Mouse (Mus musculus) lung, postnatal 0 days (tissue): ENCODE measurements at regions not wholly inside any gene's neighbourhood (a gene's known extent, or its start where the extent isn't known, plus 50 kb on each side); places are given as distances from the start of the nearest gene placed in this dataset.

Source experiments
- CTCF ChIP-seq: IDR thresholded peaks from 2 replicates; pipeline ENCODE4 v1.5.1; 2016; ENCODE audit warnings: antibody characterized with exemption, mild to moderate bottlenecking
- EP300 ChIP-seq: IDR thresholded peaks from 2 replicates; pipeline ENCODE4 v1.6.1; 2016; ENCODE audit warnings: antibody characterized with exemption, mild to moderate bottlenecking, control low read depth

DNA sequence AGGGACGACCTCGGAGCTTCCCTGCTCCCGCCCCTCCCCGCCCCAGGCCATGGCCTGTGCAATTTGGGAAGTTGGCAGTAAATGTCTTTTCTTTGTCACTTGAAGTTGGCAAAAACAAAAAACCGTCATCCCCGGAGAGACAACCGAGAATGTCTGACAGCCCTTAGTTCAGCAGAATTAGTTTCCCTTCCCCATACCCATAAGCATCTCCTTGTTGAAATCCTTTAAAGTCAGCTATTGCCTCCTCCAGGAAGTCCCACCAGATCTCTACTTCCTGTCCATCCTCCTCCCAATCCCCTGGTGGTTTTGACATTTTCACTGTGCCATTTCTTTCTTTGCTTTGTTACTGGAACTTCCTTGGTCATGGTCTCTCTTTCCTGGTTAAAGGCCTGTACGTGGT, 54.8 kb downstream of the Foxb1 start:
- TF ChIP-seq EP300 (no peak), CTCF (no peak)
